Mouse (Mus musculus): ENCODE measurements at regions not wholly inside any gene's neighbourhood (a gene's known extent, or its start where the extent isn't known, plus 50 kb on each side); places are given as distances from the start of the nearest gene placed in this dataset.

- Histone ChIP-seq H3K36me3 (ENCODE audit: control insufficient read depth, insufficient read depth, low read length) (no peaks in the 10 kb centered on the region), H3K4me3 (ENCODE audit: extremely low read depth, insufficient read depth, insufficient read length) (no peak overlapping the region), H3K4me1 (ENCODE audit: control insufficient read depth, insufficient read depth, insufficient read length) (no peaks in the 10 kb centered on the region), H3K27me3 (ENCODE audit: control insufficient read depth, insufficient read depth, low read length) (no peaks in the 10 kb centered on the region), H3K27ac (ENCODE audit: insufficient read depth, low read length) (no peak overlapping the region)
- TF ChIP-seq CTCF (IDR thresholded peaks at IDR 0.05; ENCODE audit: extremely low read depth, insufficient read depth, insufficient read length, insufficient replicate concordance) (no peak), POLR2A (IDR thresholded peaks at IDR 0.05; ENCODE audit: low read depth, low read length) (no peak)
- no peak for DNase-seq (ENCODE audit: low read depth in 1 of 2, low spot score in 2 of 2)
- WGBS: 84% methylated on average over 9 of the region's 9 CpGs
These were observed 71.3 kb upstream of the Aldh1b1 start for GRCm38 (mm10) chr4:45727474-45727873.

GRCm38 (mm10) chr4:45726783-45727182 is 72.0 kb upstream of the Aldh1b1 start:
- 86% methylated on average over 5 of the region's 5 CpGs for WGBS
- no peaks in the 10 kb centered on the region for H3K4me1 ChIP-seq (ENCODE audit: control insufficient read depth, insufficient read depth, insufficient read length)
- no peak for TF ChIP-seq POLR2A (IDR thresholded peaks at IDR 0.05; ENCODE audit: low read depth, low read length)
- TF ChIP-seq CTCF (IDR thresholded peaks at IDR 0.05; ENCODE audit: extremely low read depth, insufficient read depth, insufficient read length, insufficient replicate concordance): no peak
- no peaks in the 10 kb centered on the region for H3K27me3 ChIP-seq (ENCODE audit: control insufficient read depth, insufficient read depth, low read length)
- H3K4me3 ChIP-seq (ENCODE audit: extremely low read depth, insufficient read depth, insufficient read length): no peak overlapping the region
- no peaks in the 10 kb centered on the region for H3K36me3 ChIP-seq (ENCODE audit: control insufficient read depth, insufficient read depth, low read length)
- DNase-seq (ENCODE audit: low read depth in 1 of 2, low spot score in 2 of 2): no peak
- H3K27ac ChIP-seq (ENCODE audit: insufficient read depth, low read length): no peak overlapping the region

GRCm38 (mm10) chr4:45725055-45725910 is 73.5 kb upstream of the Aldh1b1 start:
- no peak for TF ChIP-seq POLR2A (IDR thresholded peaks at IDR 0.05; ENCODE audit: low read depth, low read length)
- TF ChIP-seq CTCF (IDR thresholded peaks at IDR 0.05; ENCODE audit: extremely low read depth, insufficient read depth, insufficient read length, insufficient replicate concordance): no peak
- no peaks in the 10 kb centered on the region for H3K27me3 ChIP-seq (ENCODE audit: control insufficient read depth, insufficient read depth, low read length)
- no peak overlapping the region for H3K27ac ChIP-seq (ENCODE audit: insufficient read depth, low read length)
- no peak overlapping the region for H3K4me3 ChIP-seq (ENCODE audit: extremely low read depth, insufficient read depth, insufficient read length)
- DNase-seq (ENCODE audit: low read depth in 1 of 2, low spot score in 2 of 2): no peak
- H3K4me1 ChIP-seq (ENCODE audit: control insufficient read depth, insufficient read depth, insufficient read length): no peaks in the 10 kb centered on the region
- H3K36me3 ChIP-seq (ENCODE audit: control insufficient read depth, insufficient read depth, low read length): no peaks in the 10 kb centered on the region
- 81% methylated on average over 16 of the region's 16 CpGs for WGBS

GRCm38 (mm10) chr4:45720352-45720751 is 78.5 kb upstream of the Aldh1b1 start:
- H3K36me3 ChIP-seq (ENCODE audit: control insufficient read depth, insufficient read depth, low read length): no peaks in the 10 kb centered on the region
- no peaks in the 10 kb centered on the region for H3K27me3 ChIP-seq (ENCODE audit: control insufficient read depth, insufficient read depth, low read length)
- no peaks in the 10 kb centered on the region for H3K4me1 ChIP-seq (ENCODE audit: control insufficient read depth, insufficient read depth, insufficient read length)
- H3K27ac ChIP-seq (ENCODE audit: insufficient read depth, low read length): no peak overlapping the region
- H3K4me3 ChIP-seq (ENCODE audit: extremely low read depth, insufficient read depth, insufficient read length): no peak overlapping the region
- TF ChIP-seq POLR2A (IDR thresholded peaks at IDR 0.05; ENCODE audit: low read depth, low read length) (no peak), CTCF (IDR thresholded peaks at IDR 0.05; ENCODE audit: extremely low read depth, insufficient read depth, insufficient read length, insufficient replicate concordance) (no peak)
- no peak for DNase-seq (ENCODE audit: low read depth in 1 of 2, low spot score in 2 of 2)
- 90% methylated on average over 5 of the region's 5 CpGs for WGBS

- 13% methylated on average over 3 of the region's 3 CpGs for WGBS
These were observed 79.3 kb upstream of the Aldh1b1 start for GRCm38 (mm10) chr4:45719564-45719963.

GRCm38 (mm10) chr4:45715878-45716277 is 82.9 kb upstream of the Aldh1b1 start:
- TF ChIP-seq POLR2A (IDR thresholded peaks at IDR 0.05; ENCODE audit: low read depth, low read length) (no peak), CTCF (IDR thresholded peaks at IDR 0.05; ENCODE audit: extremely low read depth, insufficient read depth, insufficient read length, insufficient replicate concordance) (no peak)
- Histone ChIP-seq H3K4me1 (ENCODE audit: control insufficient read depth, insufficient read depth, insufficient read length) (no peaks in the 10 kb centered on the region), H3K4me3 (ENCODE audit: extremely low read depth, insufficient read depth, insufficient read length) (no peak overlapping the region), H3K36me3 (ENCODE audit: control insufficient read depth, insufficient read depth, low read length) (no peaks in the 10 kb centered on the region), H3K27me3 (ENCODE audit: control insufficient read depth, insufficient read depth, low read length) (no peaks in the 10 kb centered on the region), H3K27ac (ENCODE audit: insufficient read depth, low read length) (no peak overlapping the region)
- 78% methylated on average over 1 of the region's 1 CpGs for WGBS
- no peak for DNase-seq (ENCODE audit: low read depth in 1 of 2, low spot score in 2 of 2)

More at GRCm38 (mm10) chr4:45719564-45719963, 79.3 kb upstream of the Aldh1b1 start:
- Histone ChIP-seq H3K27ac (ENCODE audit: insufficient read depth, low read length) (no peak overlapping the region), H3K4me1 (ENCODE audit: control insufficient read depth, insufficient read depth, insufficient read length) (no peaks in the 10 kb centered on the region), H3K36me3 (ENCODE audit: control insufficient read depth, insufficient read depth, low read length) (no peaks in the 10 kb centered on the region), H3K27me3 (ENCODE audit: control insufficient read depth, insufficient read depth, low read length) (no peaks in the 10 kb centered on the region), H3K4me3 (ENCODE audit: extremely low read depth, insufficient read depth, insufficient read length) (no peak overlapping the region)
- no peak for TF ChIP-seq CTCF (IDR thresholded peaks at IDR 0.05; ENCODE audit: extremely low read depth, insufficient read depth, insufficient read length, insufficient replicate concordance)
- TF ChIP-seq POLR2A (IDR thresholded peaks at IDR 0.05; ENCODE audit: low read depth, low read length): no peak
- no peak for DNase-seq (ENCODE audit: low read depth in 1 of 2, low spot score in 2 of 2)
